Mouse (Mus musculus) lung, postnatal 10 days (tissue): ENCODE measurements around the gene Hist1h3f.
"Not testable (repeated sequence)": the region's sequence is repeated elsewhere in the genome, so short reads cannot be mapped to it uniquely, and the experiment has no call there.

ENCODE experiments used
- DNase-seq: peaks from one replicate; pipeline ENCODE4 v3.0.0; 2021

Hist1h3f gene

DNA sequence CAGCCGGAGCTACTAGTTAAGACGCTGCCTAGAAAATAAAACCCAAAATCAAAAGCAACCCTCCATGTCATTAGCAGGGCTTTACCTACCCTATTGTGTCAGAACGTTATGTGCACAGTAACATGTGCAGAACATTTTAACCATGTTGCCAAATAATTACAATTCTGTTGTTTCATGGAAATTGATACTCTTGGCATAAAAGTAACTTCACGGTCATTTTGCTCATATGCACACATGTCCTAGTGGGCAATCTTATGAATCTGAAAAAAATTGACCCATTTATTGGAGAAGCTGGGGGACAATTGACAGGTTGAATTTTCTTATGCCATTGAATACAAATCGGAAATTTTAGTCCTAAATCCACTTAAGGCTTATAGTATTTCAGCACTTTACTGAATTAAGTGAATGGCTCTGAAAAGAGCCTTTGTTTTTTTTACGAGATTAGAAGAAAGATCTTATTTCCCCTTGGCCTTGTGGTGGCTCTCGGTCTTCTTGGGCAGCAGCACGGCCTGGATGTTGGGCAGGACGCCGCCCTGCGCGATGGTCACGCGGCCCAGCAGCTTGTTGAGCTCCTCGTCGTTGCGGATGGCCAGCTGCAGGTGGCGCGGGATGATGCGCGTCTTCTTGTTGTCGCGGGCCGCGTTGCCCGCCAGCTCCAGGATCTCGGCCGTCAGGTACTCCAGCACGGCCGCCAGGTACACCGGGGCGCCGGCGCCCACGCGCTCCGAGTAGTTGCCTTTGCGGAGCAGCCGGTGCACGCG lies 26.6 kb downstream of the Hist1h3f start:
- DNase-seq: not testable (repeated sequence)

GRCm38 (mm10) chr13:23571022-23571503 lies 27.2 kb downstream of the Hist1h3f start, which contains the start of the genes Hist1h2ae and Hist1h2bg:
Hist1h2ae (minus strand) TSS chr13:23571220.
Hist1h2bg (plus strand) TSS chr13:23571396.
- DNase-seq: peak; percentile 68

DNA sequence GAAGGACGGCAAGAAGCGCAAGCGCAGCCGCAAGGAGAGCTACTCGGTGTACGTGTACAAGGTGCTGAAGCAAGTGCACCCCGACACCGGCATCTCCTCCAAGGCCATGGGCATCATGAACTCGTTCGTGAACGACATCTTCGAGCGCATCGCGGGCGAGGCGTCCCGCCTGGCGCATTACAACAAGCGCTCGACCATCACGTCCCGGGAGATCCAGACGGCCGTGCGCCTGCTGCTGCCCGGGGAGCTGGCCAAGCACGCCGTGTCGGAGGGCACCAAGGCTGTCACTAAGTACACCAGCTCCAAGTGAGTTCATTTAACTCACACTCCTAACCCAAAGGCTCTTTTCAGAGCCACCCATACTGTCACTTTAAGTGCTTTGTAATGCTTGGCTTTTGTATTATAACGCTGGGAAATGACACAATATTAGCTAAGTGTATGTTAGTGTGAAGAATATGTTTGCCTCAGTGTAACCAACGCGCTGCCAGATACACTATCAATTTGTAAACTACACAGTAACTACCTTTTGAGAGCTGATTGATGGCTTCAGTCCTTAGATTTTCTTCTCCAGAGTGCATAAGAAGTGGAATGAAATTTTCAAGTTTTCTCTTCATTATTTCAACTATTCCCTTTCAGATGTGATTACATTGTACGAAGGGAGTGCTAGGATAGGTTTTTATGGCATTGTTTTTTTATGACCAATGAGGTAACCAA lies 27.8 kb downstream of the Hist1h3f start:
- DNase-seq: not testable (repeated sequence)

DNA sequence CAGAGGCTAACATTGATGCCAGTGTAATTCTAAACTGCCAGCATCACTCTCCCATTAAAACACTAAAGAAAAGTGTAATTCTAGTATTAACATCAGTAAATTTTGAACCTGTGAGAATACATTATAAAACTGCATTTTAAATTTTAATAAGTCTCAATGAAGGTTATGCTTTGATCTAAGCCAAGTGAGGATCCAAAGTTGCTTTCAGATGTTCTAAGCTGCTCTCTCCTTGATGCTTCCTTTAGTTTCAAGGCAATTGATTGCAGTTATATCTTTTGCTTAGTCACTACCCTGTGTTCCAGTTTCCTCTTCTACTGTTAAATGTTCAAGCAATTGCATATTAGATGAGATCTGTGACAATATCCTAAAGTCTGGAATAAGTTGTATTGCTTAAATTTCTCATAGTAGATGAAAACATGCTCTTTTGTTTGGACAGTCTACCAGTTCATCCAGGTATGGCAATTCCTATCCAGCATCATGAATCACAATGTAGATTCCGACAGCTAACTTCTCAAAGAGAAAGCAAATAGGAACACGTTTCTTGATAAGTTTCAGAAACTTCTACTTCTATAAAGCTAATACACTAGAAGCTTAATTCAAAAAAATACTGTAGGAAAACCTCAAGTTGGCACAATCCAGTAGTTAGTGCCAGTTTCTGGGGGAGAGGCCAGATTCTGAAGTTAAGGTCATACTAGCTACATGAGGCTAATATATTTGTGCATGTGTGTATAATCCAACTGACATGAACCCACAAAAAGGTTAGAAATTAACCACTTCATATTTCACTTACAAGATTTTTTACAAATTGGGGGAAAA lies 28.6 kb downstream of the Hist1h3f start:
- no peak for DNase-seq

- DNase-seq: not testable (repeated sequence)
These were observed 29.4 kb downstream of the Hist1h3f start for GRCm38 (mm10) chr13:23573034-23573897.

GRCm38 (mm10) chr13:23573898-23574524 lies 30.2 kb downstream of the Hist1h3f start, which contains the start of the genes Hist1h2bf and Hist1h2ad:
Hist1h2bf (minus strand) TSS chr13:23574196.
Hist1h2ad (plus strand) TSS chr13:23574381.
- DNase-seq: peak; percentile 95

DNA sequence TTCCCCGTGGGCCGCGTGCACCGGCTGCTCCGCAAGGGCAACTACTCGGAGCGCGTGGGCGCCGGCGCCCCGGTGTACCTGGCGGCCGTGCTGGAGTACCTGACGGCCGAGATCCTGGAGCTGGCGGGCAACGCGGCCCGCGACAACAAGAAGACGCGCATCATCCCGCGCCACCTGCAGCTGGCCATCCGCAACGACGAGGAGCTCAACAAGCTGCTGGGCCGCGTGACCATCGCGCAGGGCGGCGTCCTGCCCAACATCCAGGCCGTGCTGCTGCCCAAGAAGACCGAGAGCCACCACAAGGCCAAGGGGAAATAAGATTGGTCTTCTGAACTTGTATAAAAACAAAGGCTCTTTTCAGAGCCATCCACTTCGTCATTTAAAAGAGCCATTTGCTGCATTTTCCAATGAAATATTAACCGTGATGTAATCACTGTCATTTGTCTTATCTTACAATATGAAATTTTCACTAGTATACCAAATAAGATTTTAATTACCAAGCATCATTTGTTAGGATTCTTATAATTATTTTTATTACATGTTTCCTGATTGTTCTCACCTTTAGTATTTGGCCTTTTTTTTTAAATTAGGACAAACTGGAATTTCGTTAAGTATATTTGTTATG lies 30.8 kb downstream of the Hist1h3f start:
- not testable (repeated sequence) for DNase-seq

GRCm38 (mm10) chr13:23575271-23575851 lies 31.5 kb downstream of the Hist1h3f start, which contains the start of gene Hist1h3d:
Hist1h3d (plus strand) TSS chr13:23575763.
- peak; percentile 63 for DNase-seq

DNA sequence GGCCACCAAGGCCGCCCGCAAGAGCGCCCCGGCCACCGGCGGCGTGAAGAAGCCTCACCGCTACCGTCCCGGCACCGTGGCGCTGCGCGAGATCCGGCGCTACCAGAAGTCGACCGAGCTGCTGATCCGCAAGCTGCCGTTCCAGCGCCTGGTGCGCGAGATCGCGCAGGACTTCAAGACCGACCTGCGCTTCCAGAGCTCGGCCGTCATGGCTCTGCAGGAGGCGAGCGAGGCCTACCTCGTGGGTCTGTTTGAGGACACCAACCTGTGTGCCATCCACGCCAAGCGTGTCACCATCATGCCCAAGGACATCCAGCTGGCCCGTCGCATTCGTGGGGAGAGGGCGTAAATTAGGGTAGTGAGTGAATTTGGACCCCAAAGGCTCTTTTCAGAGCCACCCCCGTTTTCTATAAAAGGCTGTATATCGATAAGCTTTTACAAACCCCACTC lies 32.0 kb downstream of the Hist1h3f start:
- DNase-seq: not testable (repeated sequence)

GRCm38 (mm10) chr13:23576351-23576881 lies 32.6 kb downstream of the Hist1h3f start:
- no peak for DNase-seq

DNA sequence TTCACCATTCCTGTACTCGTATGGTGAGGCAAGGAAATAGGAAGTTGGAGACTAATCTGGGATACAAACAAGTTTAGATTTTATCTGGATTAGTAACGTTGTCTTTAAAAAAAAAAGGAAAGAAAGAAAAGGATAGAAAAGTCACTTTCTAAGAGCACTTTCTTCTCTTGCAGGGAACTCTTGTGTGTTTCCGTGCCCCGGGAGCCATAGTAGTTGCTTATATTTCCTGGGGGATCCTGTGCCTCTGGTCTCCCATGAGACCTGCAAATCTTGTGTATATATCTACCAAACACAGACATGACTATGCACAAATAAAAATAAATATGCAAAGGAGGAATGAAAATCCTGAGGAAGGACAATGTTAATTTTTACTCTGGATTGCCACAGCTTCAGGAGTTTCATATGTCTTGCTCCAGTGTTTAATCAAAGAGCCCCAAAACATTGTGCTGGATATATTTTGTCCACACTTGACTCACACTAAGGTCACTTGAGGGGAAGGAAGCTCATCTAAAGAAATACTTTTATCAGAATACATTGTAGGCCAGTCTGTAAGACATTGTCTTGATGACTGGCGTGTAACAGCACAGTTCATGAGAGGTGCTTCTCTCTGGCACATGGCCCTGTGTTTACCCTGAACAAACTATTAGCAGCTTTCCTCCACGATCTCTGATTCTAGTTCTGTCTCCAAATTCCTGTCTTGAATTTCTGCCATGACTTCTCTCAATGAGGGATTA lies 33.2 kb downstream of the Hist1h3f start:
- no peak for DNase-seq

DNA sequence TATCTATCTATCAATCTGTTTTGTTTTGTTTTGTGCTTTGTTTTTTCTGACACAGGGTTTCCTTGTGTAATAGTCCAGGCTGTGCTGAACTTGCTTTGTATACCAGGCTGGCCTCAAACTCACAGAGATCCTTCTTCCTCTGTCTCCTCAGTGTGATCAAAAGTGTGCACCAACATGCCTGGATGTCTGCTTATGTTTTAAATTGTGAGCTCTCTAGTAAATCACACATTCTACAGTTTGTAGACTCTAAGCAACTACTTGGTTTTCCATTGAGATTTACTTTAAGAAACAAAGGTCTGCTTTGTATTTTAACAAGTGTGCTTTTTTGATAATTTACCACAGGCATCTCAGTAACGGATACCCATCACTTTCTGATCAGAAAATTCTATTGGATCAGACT lies 34.0 kb downstream of the Hist1h3f start:
- no peak for DNase-seq

GRCm38 (mm10) chr13:23581408-23582218 lies 37.8 kb downstream of the Hist1h3f start, which contains the start of gene Hist1h4d:
Hist1h4d (plus strand) TSS chr13:23581598.
- peak; percentile 99 for DNase-seq

- no peak for DNase-seq
These were observed 38.6 kb downstream of the Hist1h3f start for GRCm38 (mm10) chr13:23582219-23583056.

DNA sequence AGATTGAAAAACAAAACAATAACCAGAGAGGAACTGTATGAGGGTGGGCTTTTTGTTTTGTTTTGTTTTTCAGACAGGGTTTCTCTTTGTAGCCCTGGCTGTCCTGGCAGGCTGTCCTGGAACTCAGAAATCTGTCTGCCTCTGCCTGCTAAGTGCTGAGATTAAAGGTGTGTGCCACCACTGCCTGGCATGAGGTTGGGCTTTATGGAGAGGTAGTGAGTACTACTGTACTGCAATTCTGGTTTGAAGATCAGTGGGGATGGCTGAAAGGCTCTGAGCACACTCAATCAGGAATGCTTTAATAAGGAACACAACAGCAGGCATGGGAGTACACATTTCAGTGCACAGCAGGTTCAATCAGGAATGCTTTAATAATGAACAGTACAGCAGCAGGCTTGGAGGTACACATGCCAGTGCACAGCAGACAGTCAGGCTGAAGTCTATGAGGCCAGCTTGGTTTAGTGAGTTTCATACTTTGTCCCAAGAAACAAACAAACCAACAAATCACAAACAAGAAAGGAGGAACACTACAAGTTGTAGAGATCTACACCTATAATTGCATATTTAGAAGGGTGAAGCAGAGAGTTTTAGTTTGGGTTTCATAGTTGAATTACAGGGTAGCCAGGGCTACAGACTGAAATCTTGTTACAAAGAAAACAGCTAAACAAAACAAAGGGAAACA lies 39.7 kb downstream of the Hist1h3f start:
- DNase-seq: no peak

DNA sequence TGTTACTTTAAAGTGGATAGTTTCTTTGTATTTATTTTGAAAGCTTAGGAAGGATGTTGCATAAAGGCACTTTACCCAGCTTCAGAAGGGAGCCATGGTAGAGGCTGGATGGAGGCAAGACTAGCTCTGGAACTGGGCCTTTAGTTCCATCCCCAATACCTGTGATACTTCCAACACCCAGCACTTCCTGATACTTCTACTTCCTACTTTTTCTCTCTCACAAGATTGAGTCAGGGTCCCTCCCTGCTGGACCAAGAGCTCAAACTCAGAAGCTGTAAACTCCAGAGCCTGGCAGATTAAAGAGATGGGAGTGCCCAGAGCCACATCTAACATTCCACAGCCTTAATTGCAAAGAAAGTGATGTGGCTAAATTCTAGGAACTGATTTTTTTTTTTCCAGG lies 40.5 kb downstream of the Hist1h3f start:
- DNase-seq: no peak

- peak; percentile 84 for DNase-seq
These were observed 41.2 kb downstream of the Hist1h3f start for GRCm38 (mm10) chr13:23585029-23585441.
